Mouse (Mus musculus) megakaryocyte-erythroid progenitor cell, adult 5 weeks (primary cell): ENCODE measurements around the gene Zfp454. TPM values are rescaled to one million over a fixed set of nuclear protein-coding genes. Genes with fewer than 3 reads are reported as not detected.

Experiments
- polyA plus RNA-seq: library from polyadenylated mRNA; stranded (reverse); fragments of >175 nt; gene quantifications from 2 replicates; pipeline ENCODE4 v1.2.3, GENCODE M21; 2012

The Zfp454 gene
- polyA plus RNA-seq = 0.49 TPM in 1 of 2 replicates, not detected in the other

DNA sequence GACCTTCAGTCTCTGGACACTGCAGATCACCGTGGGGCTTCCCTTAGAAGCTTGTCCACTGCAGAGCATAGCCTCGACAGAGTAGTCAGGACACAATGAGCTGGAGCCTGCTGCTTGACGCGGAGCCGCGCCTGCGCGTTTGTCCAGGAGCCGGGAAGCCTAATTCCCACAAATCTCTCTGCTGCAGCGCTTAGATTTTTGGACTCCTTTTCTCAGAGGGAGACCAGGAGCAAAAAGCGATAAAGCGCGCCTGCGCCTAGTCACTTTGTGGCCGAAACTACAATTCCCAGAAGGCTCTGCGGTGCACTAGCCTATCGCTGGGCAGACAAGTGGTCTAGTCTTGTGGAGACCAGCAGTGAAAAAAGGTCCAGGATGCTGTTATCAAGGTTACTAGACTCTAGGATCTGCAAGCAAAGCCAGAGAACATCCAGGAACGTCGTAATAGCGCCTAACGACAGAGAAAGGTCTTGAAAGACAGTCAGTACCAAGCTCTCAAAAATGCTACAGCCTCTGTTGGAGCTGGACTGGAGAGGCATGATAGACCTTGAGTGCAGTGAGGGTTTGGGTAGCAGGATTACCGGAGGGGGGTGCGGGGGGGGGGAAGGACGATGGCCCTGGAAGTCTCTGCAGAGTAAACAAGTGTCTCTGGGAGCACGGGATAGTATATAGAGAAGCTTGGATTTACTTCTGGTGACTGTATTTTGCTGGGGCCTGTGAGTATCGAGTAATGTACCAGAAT is at the start of gene Zfp454:
Gene Zfp454, minus strand, starts transcription at position 262 of the 739 bp plus-strand sequence.

DNA sequence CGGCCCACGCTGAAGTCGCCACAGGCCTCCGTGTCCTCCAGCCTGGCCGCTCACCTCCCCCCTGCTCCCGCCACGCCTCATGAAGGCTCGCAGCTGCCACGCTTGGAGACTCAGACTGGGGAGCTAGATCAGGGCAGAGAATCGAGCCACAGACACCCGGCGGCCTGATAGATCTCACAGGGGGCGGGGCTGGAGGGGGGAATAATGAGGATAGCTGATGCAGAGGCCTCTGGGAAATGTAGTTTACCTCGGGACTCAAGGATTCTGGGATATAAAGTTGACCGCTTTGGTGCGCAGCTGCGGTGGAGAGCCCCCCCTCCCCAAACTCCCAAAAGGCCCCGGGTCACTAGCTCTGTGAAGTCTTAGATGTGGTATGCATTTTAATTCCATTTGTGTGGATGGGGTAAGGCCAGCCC is 44.0 kb upstream of the Zfp454 start, which contains the start of gene Zfp354b:
Gene Zfp354b, minus strand, starts transcription at position 183 of the 416 bp plus-strand sequence.

DNA sequence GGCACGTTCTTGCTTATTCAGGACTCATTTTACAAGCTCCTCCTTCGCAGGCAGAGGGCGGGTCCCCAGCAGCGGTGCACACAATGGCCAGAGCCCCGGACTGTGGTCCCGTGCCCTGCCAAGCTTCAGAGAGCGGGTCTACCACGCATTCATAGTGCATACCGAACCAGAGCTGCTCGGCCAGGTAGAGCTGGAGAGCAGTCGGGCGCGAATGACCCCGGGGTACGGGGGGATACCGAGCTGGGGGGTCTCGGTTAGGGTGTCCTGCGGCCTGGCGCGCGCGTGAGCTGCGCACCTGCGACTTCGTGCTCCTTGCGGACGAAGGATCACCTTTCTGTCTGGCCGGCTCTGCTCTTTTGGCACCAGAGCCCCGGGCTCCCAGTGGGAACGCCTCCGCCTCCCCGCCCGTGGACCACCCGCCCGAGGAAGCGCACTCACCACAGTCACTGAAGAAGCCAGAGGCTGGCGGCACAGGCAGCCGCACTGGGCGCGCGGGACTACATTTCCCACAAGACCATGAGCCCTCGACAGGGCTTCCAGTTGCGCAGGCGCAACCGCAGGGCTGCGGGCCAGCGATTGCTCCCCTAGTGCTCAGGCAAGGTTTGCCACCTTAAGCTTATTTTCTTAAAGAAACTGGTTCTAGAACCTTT is 28.3 kb upstream of the Zfp454 start, which contains the start of gene Zfp2:
Gene Zfp2, minus strand, starts transcription at position 495 of the 650 bp plus-strand sequence.

DNA sequence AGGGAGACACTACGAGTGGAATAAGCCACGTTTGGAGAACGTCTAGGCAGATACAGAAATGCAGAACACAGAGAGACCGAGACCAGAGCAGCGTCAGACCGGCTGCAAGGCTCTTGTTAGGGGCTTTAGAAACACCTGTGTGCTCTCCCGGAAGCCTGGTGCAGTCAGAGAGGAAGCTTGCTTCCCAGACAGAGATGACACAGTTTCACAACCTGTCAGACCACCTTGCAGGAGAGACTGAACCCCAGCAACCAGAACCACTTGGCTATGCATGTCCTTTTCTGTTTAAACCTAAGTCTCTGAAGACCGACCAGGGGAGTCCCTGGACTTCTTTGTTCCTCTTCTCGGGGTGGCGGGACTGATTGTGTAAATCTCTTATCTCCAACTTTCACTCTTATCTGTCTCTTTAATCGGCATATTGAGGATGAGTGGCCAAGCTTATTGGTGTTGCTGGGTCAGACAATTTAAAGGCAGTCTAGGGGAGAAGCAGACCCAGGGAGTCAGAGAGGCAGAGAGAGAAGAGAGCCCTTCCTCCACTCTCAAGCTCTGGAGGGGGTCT is 37.2 kb downstream of the Zfp454 start, which contains the start of gene Grm6:
Gene Grm6, plus strand, starts transcription at position 509 of the 559 bp plus-strand sequence.

DNA sequence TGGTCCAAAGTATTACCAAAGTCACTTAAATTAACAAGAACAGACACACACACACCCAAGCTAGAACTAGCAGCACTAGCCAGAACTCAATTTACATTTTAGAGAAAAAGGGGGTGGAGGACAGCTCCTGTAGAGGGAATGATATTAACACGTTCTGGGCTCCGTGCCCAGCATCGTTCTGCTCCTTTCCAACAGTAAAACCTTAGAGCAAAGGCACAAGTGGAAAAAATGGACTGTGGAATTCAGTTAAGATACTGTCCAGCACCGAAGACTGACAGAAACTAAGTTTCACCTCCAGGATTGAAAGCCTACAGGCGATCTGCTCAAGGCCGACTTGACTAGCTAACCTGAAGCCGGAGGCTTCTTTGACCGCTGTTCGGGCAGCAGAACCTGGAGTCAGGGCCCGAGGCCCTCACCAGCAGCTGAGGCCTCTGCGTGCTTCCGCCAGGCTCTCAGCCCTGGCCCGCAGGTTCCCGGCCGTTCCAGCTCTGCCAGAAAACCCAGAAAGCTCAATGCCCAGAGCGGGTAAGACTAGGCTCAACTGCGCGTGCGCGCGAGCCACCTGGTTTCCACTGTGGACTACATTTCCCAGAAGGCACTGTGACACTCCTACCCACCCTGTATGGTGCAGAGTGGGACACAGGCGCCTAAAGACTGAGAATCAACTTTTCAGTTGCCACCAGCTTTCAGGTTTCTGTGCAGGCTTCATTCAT is 46.3 kb downstream of the Zfp454 start, which contains the start of gene Zfp879:
Gene Zfp879, minus strand, starts transcription at position 530 of the 713 bp plus-strand sequence.

DNA sequence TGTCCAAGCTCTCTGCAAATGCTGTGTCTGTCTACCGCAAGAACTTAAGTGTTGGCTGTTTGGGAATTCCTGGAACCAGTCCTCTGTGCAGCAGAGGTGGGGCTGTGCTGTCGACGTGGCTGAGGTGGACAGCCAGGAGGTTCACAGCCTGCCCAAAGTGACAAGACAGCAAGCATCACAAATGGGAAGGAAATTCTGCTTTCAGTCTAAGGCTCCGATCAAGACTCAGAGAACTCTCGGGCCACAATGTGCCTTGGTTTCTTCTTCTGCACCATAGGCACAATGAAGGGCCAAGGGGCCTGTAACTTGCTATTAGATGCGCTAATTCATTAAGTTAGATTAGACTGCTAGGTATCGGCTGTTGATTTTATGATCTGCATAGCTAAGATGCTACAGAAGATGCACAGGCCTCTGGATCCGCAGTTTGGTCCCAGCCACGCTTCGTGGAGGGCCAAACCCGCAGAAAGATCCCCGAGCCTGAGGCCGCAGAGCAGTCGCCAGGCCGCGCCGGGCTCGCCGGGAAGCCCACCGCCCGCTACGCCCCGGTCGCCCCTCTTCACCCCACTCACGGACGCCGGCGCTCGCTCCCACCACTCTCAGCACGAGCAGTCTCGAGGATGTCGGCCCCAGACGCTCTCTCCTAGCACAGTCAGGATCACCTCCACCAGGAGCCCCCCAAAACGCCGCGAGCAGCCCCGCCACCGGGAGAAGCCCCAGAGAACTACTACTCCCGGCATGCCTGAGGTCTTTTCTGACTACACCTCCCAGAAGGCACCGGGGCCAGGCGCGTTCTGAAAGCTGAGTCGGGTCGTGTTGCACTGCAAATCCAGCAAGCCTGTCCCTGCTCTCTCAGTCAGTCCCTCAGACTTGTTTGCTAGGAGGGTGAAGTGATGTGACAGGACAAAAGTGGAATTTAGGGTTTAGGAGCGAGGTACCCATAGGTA is 60.2 kb downstream of the Zfp454 start, which contains the start of gene Zfp354c:
Gene Zfp354c, minus strand, starts transcription at position 715 of the 944 bp plus-strand sequence.

Other genes starting within 250 kb of the Zfp454 start
- 0.41 and 2.2 TPM in 2 replicates for gene Zfp354c, start 59.9 kb downstream of the Zfp454 start, polyA plus RNA-seq
- gene Zfp879, start 46.1 kb downstream of the Zfp454 start, polyA plus RNA-seq = 0.04 and 0.09 TPM in 2 replicates
- 0.04 and 0.14 TPM in 2 replicates for gene Grm6, start 37.0 kb downstream of the Zfp454 start, polyA plus RNA-seq
- gene Zfp2, start 28.5 kb upstream of the Zfp454 start, polyA plus RNA-seq = 0.06 and 0.09 TPM in 2 replicates
- gene Zfp354b, start 44.0 kb upstream of the Zfp454 start, polyA plus RNA-seq = 0.04 and 0.50 TPM in 2 replicates
- not detected in 2 replicates for gene 4933414I15Rik, start 56.1 kb upstream of the Zfp454 start, polyA plus RNA-seq
- not detected in 2 replicates for gene Prop1, start 66.1 kb upstream of the Zfp454 start, polyA plus RNA-seq
- gene Olfr1378, start 78.9 kb upstream of the Zfp454 start, polyA plus RNA-seq = not detected in 2 replicates
- gene Olfr1377, start 94.3 kb upstream of the Zfp454 start, polyA plus RNA-seq = not detected in 2 replicates
- gene Olfr51, start 115.9 kb upstream of the Zfp454 start, polyA plus RNA-seq = not detected in 2 replicates
- not detected in 2 replicates for gene Olfr54, start 126.6 kb upstream of the Zfp454 start, polyA plus RNA-seq
- not detected in 2 replicates for gene Olfr1375, start 160.5 kb upstream of the Zfp454 start, polyA plus RNA-seq
- gene Zfp354a, start 171.6 kb upstream of the Zfp454 start, polyA plus RNA-seq = 0.01 TPM in 1 of 2 replicates, not detected in the other